Mouse (Mus musculus): Measurements from ENCODE around the gene Akap1.
A peak's percentile ranks its signal among the peaks of the same experiment; 100 is the strongest.

Gene Akap1

GRCm38 (mm10) chr11:88873667-88874030 lies 9.3 kb upstream of the Akap1 start:
- no peak for DNase-seq

GRCm38 (mm10) chr11:88873027-88873666 lies 8.8 kb upstream of the Akap1 start:
- no peak for DNase-seq

- DNase-seq = no peak
Observed at GRCm38 (mm10) chr11:88869443-88869842, 5.1 kb upstream of the Akap1 start.

GRCm38 (mm10) chr11:88863904-88864457 lies 405 bp downstream of the Akap1 start:
- peak; percentile 63 for DNase-seq

GRCm38 (mm10) chr11:88863071-88863903 lies 1.1 kb downstream of the Akap1 start:
- DNase-seq = no peak

- no peak for DNase-seq
Observed at GRCm38 (mm10) chr11:88862355-88862754, 2.0 kb downstream of the Akap1 start.

- DNase-seq = peak; percentile 72
Observed at GRCm38 (mm10) chr11:88861060-88861459, 3.3 kb downstream of the Akap1 start.

- DNase-seq = no peak
Observed at GRCm38 (mm10) chr11:88860641-88861040, 3.7 kb downstream of the Akap1 start.

- no peak for DNase-seq
Observed at GRCm38 (mm10) chr11:88857311-88858005, 6.9 kb downstream of the Akap1 start.

- no peak for DNase-seq
Observed at GRCm38 (mm10) chr11:88856383-88856782, 8.0 kb downstream of the Akap1 start.

GRCm38 (mm10) chr11:88855795-88856194 lies 8.6 kb downstream of the Akap1 start:
- no peak for DNase-seq

- DNase-seq = no peak
Observed at GRCm38 (mm10) chr11:88853588-88853987, 10.8 kb downstream of the Akap1 start.

- DNase-seq = no peak
Observed at GRCm38 (mm10) chr11:88852806-88853205, 11.6 kb downstream of the Akap1 start.

GRCm38 (mm10) chr11:88851049-88851825 lies 13.1 kb downstream of the Akap1 start:
- no peak for DNase-seq

- peak; percentile 61 for DNase-seq
Observed at GRCm38 (mm10) chr11:88849732-88850131, 14.7 kb downstream of the Akap1 start.

GRCm38 (mm10) chr11:88849284-88849683 lies 15.1 kb downstream of the Akap1 start:
- peak; percentile 57 for DNase-seq

- DNase-seq = peak; percentile 83
Observed at GRCm38 (mm10) chr11:88848590-88848989, 15.8 kb downstream of the Akap1 start.

GRCm38 (mm10) chr11:88847281-88848006 lies 16.9 kb downstream of the Akap1 start:
- no peak for DNase-seq

GRCm38 (mm10) chr11:88844384-88844783 lies 20.0 kb downstream of the Akap1 start:
- no peak for DNase-seq

- no peak for DNase-seq
Observed at GRCm38 (mm10) chr11:88843305-88843704, 21.1 kb downstream of the Akap1 start.

GRCm38 (mm10) chr11:88842315-88842975 lies 21.9 kb downstream of the Akap1 start:
- no peak for DNase-seq

Data from lung, postnatal 10 days (tissue).